In genomic region chr3:84952135-84952534, GRCm38 (mm10) we compare ENCODE assay signal across 8 mouse cellular contexts.
DNase-seq lines count a peak whose midpoint lies in the region; ATAC-seq and TF ChIP-seq lines count a peak whose summit lies in the region.

No protein-coding gene starts in this region.

- in situ Hi-C loops in ES-E14 (cut with MboI; ENCODE audit: low sequenced_read_pairs in 2 of 2, unreplicated experiment in 2 of 2) = no loop called here

- no peaks in the 10 kb centered on the region for H3K27me3 ChIP-seq in hindbrain, embryonic 16.5 days (replicated peaks; ENCODE audit: control insufficient read depth, insufficient read depth, low read length)

- peak; percentile 48 for DNase-seq in ES-E14 (ENCODE audit: low read depth, low spot score)
- DNase-seq in cerebellum, adult 9-11 months = peak; percentile 90
- peak; percentile 63 to 68 for DNase-seq in frontal cortex, postnatal 14 days (ENCODE audit: low spot score in 2 of 2)
- DNase-seq in layer of hippocampus, postnatal 36 days = peak; percentile 76 to 78
- DNase-seq in lung, postnatal 36 days = peak; percentile 43
- DNase-seq in right cerebral cortex, postnatal 25 days = peak; percentile 77

- no peak overlapping the region for H3K27ac ChIP-seq in ES-E14 (ENCODE audit: insufficient read depth, low read depth, low read length, poor library complexity, severe bottlenecking)
- peak overlapping the region; percentile 82 for H3K27ac ChIP-seq in hindbrain, embryonic 16.5 days (ENCODE audit: low read depth, low read length)

- peak overlapping the region; percentile 51 to 58 for H3K4me3 ChIP-seq in ES-E14 (ENCODE audit: insufficient read depth in 1 of 2, low read depth in 1 of 2, low read length in 2 of 2, poor library complexity in 1 of 2, severe bottlenecking in 1 of 2)
- peak overlapping the region; percentile 51 for H3K4me3 ChIP-seq in hindbrain, embryonic 16.5 days (ENCODE audit: low read length)

- H3K9ac ChIP-seq in ES-E14 (ENCODE audit: insufficient read depth, low read depth, low read length, poor library complexity, severe bottlenecking) = peak overlapping the region; percentile 40; the same call in 1 of the 2 replicates
- peak overlapping the region; percentile 60 for H3K9ac ChIP-seq in hindbrain, embryonic 16.5 days (ENCODE audit: low read depth, low read length)

- peak; percentile 98 for ATAC-seq in hindbrain, embryonic 16.5 days
- no peak for ATAC-seq in erythroblast, adult 5-6 weeks (replicated peaks; ENCODE audit: low FRiP score, poor library complexity, severe bottlenecking)

- WGBS in hindbrain, embryonic 16.5 days = 10% methylated on average over 13 of the region's 13 CpGs

- H3K36me3 ChIP-seq in ES-E14 (ENCODE audit: control insufficient read depth, insufficient read depth, low read length, poor library complexity, severe bottlenecking) = no peaks in the 10 kb centered on the region
- H3K36me3 ChIP-seq in hindbrain, embryonic 16.5 days (ENCODE audit: control insufficient read depth, insufficient read depth, low read length) = no peaks in the 10 kb centered on the region

- peak overlapping the region; percentile 64 for H3K4me2 ChIP-seq in hindbrain, embryonic 16.5 days (ENCODE audit: low read length)

- no peaks in the 10 kb centered on the region for H3K9me3 ChIP-seq in ES-E14 (ENCODE audit: control insufficient read depth, insufficient read depth, low read depth, low read length)
- no peaks in the 10 kb centered on the region for H3K9me3 ChIP-seq in hindbrain, embryonic 16.5 days (ENCODE audit: control insufficient read depth, low read length)

- no peaks in the 10 kb centered on the region for H3K4me1 ChIP-seq in ES-E14 (ENCODE audit: control insufficient read depth in 2 of 2, insufficient read depth in 2 of 2, low read length in 2 of 2, poor library complexity in 1 of 2)
- peaks cover 2% of the 10 kb centered on the region for H3K4me1 ChIP-seq in hindbrain, embryonic 16.5 days (ENCODE audit: control insufficient read depth, insufficient read depth, low read depth, low read length)

TF ChIP-seq in ES-E14, 5 proteins besides CTCF, POLR2A, EP300 and RAD21:
- no peak for TF ChIP-seq ZC3H11A (IDR thresholded peaks at IDR 0.05; ENCODE audit: borderline replicate concordance, low read depth, low read length)
